Mouse (Mus musculus) liver, embryonic 11.5 days (tissue): ENCODE data around the gene Aurkaip1. TPM values are rescaled to one million over a fixed set of nuclear protein-coding genes. Genes with fewer than 3 reads are reported as not detected.

ENCODE experiments used
- ATAC-seq: fragments of 200-750 bp; cut with Nextera tagmentation; replicated peaks from 2 replicates; pipeline ENCODE4 v1.8.0; 2017; ENCODE audit warnings: moderate number of reproducible peaks, mild to moderate bottlenecking, moderate TSS enrichment, moderate library complexity; ENCODE audit not compliant: low FRiP score
- DNase-seq: peaks from one replicate; pipeline ENCODE4 v3.0.0-alpha.2; 2017; ENCODE audit warnings: low spot score
- H3K27ac ChIP-seq: fragments of 300-500 bp; sonication (generic); 2 replicates; pipeline ENCODE4 v1.5.1; 2014; ENCODE audit warnings: mild to moderate bottlenecking, low read depth, low read length, control low read depth
- H3K27me3 ChIP-seq: fragments of 300-500 bp; sonication (generic); replicated peaks from 2 replicates; pipeline ENCODE4 v1.6.1; 2014; ENCODE audit warnings: low read length, mixed read lengths; ENCODE audit not compliant: control insufficient read depth, insufficient read depth
- H3K36me3 ChIP-seq: fragments of 300-500 bp; sonication (generic); 2 replicates; pipeline ENCODE4 v1.6.1; 2014; ENCODE audit warnings: mild to moderate bottlenecking, low read length, moderate library complexity, mixed read lengths; ENCODE audit not compliant: control insufficient read depth, insufficient read depth
- H3K4me1 ChIP-seq: fragments of 300-500 bp; sonication (generic); replicated peaks from 2 replicates; pipeline ENCODE4 v1.6.1; 2014; ENCODE audit warnings: low read length, mixed read lengths; ENCODE audit not compliant: control insufficient read depth, insufficient read depth
- H3K4me2 ChIP-seq: fragments of 300-500 bp; sonication (generic); 2 replicates; pipeline ENCODE4 v1.6.1; 2014; ENCODE audit warnings: mild to moderate bottlenecking, control low read depth, moderate library complexity
- H3K4me3 ChIP-seq: fragments of 300-500 bp; sonication (generic); 2 replicates; pipeline ENCODE4 v1.5.1; 2014; ENCODE audit warnings: low read depth, low read length, control low read depth
- H3K9ac ChIP-seq: fragments of 300-500 bp; sonication (generic); 2 replicates; pipeline ENCODE4 v1.6.1; 2014; ENCODE audit warnings: low read depth, low read length, control low read depth
- H3K9me3 ChIP-seq: fragments of 300-500 bp; sonication (generic); 2 replicates; pipeline ENCODE4 v1.6.1; 2016; ENCODE audit warnings: low read length, inconsistent platforms, mixed read lengths; ENCODE audit not compliant: control insufficient read depth
- WGBS: fragments of 180-500 bp; shearing (Covaris S2); extraction: QIAGEN DNeasy Blood & Tissue Kit; methylation state at CpG from one replicate; pipeline ENCODE4 v1.1.7; 2014; 5-methylcytosine and 5-hydroxymethylcytosine counted together
- polyA plus RNA-seq: library from polyadenylated mRNA; unstranded; fragments of >200 nt; fragmentation: Nextera tagmentation; extraction: Ambion mirVana; gene quantifications from 2 replicates; pipeline ENCODE4 v1.2.1, GENCODE M21; 2014

Gene Aurkaip1
- polyA plus RNA-seq, 1 experiment from 2014 or later: 212 TPM

GRCm38 (mm10) chr4:155790650-155791161 lies 40.4 kb upstream of the Aurkaip1 start:
- no peaks in the 10 kb centered on the region for H3K9me3 ChIP-seq
- no peak overlapping the region for H3K4me3 ChIP-seq
- ATAC-seq (no peak), DNase-seq (no peak)
- no peak overlapping the region for H3K27ac ChIP-seq
- no peak overlapping the region for H3K4me2 ChIP-seq
- H3K27me3 ChIP-seq: peaks cover 7% of the 10 kb centered on the region; the same call in 1 of the 2 replicates
- no peaks in the 10 kb centered on the region for H3K36me3 ChIP-seq
- no peak overlapping the region for H3K9ac ChIP-seq
- WGBS: 71% methylated on average over 3 of the region's 3 CpGs
- 0 out of 2 replicates have a peak, but pooled peaks cover 4% of the 10 kb centered on the region for H3K4me1 ChIP-seq

- WGBS: 69% methylated on average over 24 of the region's 24 CpGs
- Histone ChIP-seq H3K4me2 (no peak overlapping the region), H3K36me3 (no peaks in the 10 kb centered on the region), H3K27ac (no peak overlapping the region), H3K27me3 (peaks cover 9% of the 10 kb centered on the region; the same call in 1 of the 2 replicates), H3K4me1 (0 out of 2 replicates have a peak, but pooled peaks cover 4% of the 10 kb centered on the region), H3K4me3 (no peak overlapping the region), H3K9ac (no peak overlapping the region), H3K9me3 (no peaks in the 10 kb centered on the region)
- ATAC-seq: no peak
- DNase-seq: no peak
Measured at GRCm38 (mm10) chr4:155791240-155791933, 39.7 kb upstream of the Aurkaip1 start.

- H3K4me2 ChIP-seq: no peak overlapping the region
- ATAC-seq (no peak), DNase-seq (no peak)
- no peak overlapping the region for H3K27ac ChIP-seq
- no peak overlapping the region for H3K4me3 ChIP-seq
- H3K36me3 ChIP-seq: no peaks in the 10 kb centered on the region
- H3K27me3 ChIP-seq: peaks cover 9% of the 10 kb centered on the region; the same call in 1 of the 2 replicates
- H3K9ac ChIP-seq: no peak overlapping the region
- WGBS: 67% methylated on average over 2 of the region's 2 CpGs
- H3K4me1 ChIP-seq: 0 out of 2 replicates have a peak, but pooled peaks cover 4% of the 10 kb centered on the region
- H3K9me3 ChIP-seq: no peaks in the 10 kb centered on the region
Measured at GRCm38 (mm10) chr4:155793730-155794129, 37.3 kb upstream of the Aurkaip1 start.

GRCm38 (mm10) chr4:155802075-155802474 lies 29.0 kb upstream of the Aurkaip1 start:
- Histone ChIP-seq H3K4me3 (no peak overlapping the region), H3K4me2 (no peak overlapping the region), H3K36me3 (peaks cover 11% of the 10 kb centered on the region), H3K9ac (no peak overlapping the region), H3K9me3 (no peaks in the 10 kb centered on the region), H3K27ac (no peak overlapping the region), H3K4me1 (peaks cover 15% of the 10 kb centered on the region), H3K27me3 (no peaks in the 10 kb centered on the region)
- 92% methylated on average over 1 of the region's 1 CpGs for WGBS
- ATAC-seq (no peak), DNase-seq (no peak)

- no peaks in the 10 kb centered on the region for H3K27me3 ChIP-seq
- peak within 1 kb of the TSS; percentile 73 for H3K4me3 ChIP-seq
- peak within 1 kb of the TSS; percentile 80 for H3K4me2 ChIP-seq
- peak; percentile 66 for ATAC-seq
- DNase-seq: peak; percentile 52
- peaks cover 15% of the 10 kb centered on the region for H3K36me3 ChIP-seq
- WGBS: 7% methylated on average over 12 of the region's 12 CpGs
- H3K9me3 ChIP-seq: no peaks in the 10 kb centered on the region
- H3K27ac ChIP-seq: peak within 1 kb of the TSS; percentile 20; the same call in 1 of the 2 replicates
- H3K4me1 ChIP-seq: peaks cover 15% of the 10 kb centered on the region
- peak within 1 kb of the TSS; percentile 77 for H3K9ac ChIP-seq
Measured at GRCm38 (mm10) chr4:155802741-155803339, 28.2 kb upstream of the Aurkaip1 start, which contains the start of gene Mrpl20. Gene Mrpl20, plus strand, starts transcription at chr4:155802878.

GRCm38 (mm10) chr4:155803340-155804041 lies 27.6 kb upstream of the Aurkaip1 start:
- Histone ChIP-seq H3K9ac (peak overlapping the region; percentile 77), H3K36me3 (peaks cover 22% of the 10 kb centered on the region), H3K9me3 (no peaks in the 10 kb centered on the region), H3K27ac (peak overlapping the region; percentile 20; the same call in 1 of the 2 replicates), H3K27me3 (no peaks in the 10 kb centered on the region), H3K4me2 (peak overlapping the region; percentile 80), H3K4me3 (peak overlapping the region; percentile 73), H3K4me1 (peaks cover 15% of the 10 kb centered on the region)
- under 1% methylated on average over 58 of the region's 58 CpGs for WGBS
- DNase-seq (peak; percentile 95), ATAC-seq (peak; percentile 98)

- Histone ChIP-seq H3K27ac (no peak overlapping the region), H3K36me3 (peaks cover 40% of the 10 kb centered on the region), H3K4me3 (no peak overlapping the region), H3K4me2 (no peak overlapping the region), H3K4me1 (peaks cover 22% of the 10 kb centered on the region), H3K9ac (no peak overlapping the region), H3K27me3 (no peaks in the 10 kb centered on the region), H3K9me3 (no peaks in the 10 kb centered on the region)
- WGBS: 85% methylated on average over 3 of the region's 3 CpGs
- DNase-seq: no peak
- ATAC-seq: no peak
Measured at GRCm38 (mm10) chr4:155807841-155808240, 23.2 kb upstream of the Aurkaip1 start.

- H3K36me3 ChIP-seq: peaks cover 50% of the 10 kb centered on the region
- H3K9ac ChIP-seq: peak within 1 kb of the TSS; percentile 98
- peak; percentile 95 for DNase-seq
- peaks cover 18% of the 10 kb centered on the region; the same call in 1 of the 2 replicates for H3K4me1 ChIP-seq
- peak within 1 kb of the TSS; percentile 95 for H3K4me3 ChIP-seq
- peak; percentile 99 for ATAC-seq
- H3K27ac ChIP-seq: peak within 1 kb of the TSS; percentile 87
- under 1% methylated on average over 60 of the region's 60 CpGs for WGBS
- H3K9me3 ChIP-seq: no peaks in the 10 kb centered on the region
- H3K4me2 ChIP-seq: peak within 1 kb of the TSS; percentile 78
- H3K27me3 ChIP-seq: no peaks in the 10 kb centered on the region
Measured at GRCm38 (mm10) chr4:155811929-155812664, 19.0 kb upstream of the Aurkaip1 start, which contains the start of gene Ccnl2. Gene Ccnl2, plus strand, starts transcription at chr4:155812489.
